Mouse (Mus musculus) cerebellum, adult (tissue): ENCODE measurements around the gene Helz2.
"Not testable (repeated sequence)": the region's sequence is repeated elsewhere in the genome, so short reads cannot be mapped to it uniquely, and the experiment has no call there.

Experiments
- ATAC-seq: cut with Nextera tagmentation; 2 replicates; pipeline ENCODE4 v1.9.2; 2017; ENCODE audit warnings: mild to moderate bottlenecking, moderate library complexity, mixed read lengths; ENCODE audit not compliant: insufficient number of reproducible peaks, low FRiP score, low TSS enrichment

Helz2 gene

GRCm38 (mm10) chr2:181202886-181203285 is 38.9 kb downstream of the Helz2 start:
- no peak for ATAC-seq

DNA sequence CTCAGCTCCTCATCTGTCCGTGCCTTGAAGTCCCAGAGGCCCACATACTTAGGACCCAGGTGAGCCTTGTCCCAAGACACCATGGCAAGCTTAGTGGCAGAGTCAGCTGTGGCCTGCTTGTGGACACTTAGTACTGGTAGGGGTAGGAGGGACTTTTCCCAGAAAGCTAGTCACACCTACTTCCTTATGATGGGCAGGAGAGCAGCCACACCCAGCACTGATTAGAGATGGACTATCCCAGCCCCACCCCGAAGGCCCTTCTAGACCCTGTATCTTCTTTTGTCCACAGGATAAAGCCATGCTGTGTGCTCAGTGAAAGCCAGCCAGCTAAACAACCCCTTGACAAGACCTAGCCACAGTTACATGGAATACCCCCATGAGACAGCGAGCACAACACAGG is 39.4 kb downstream of the Helz2 start, which contains the start of gene Ptk6:
Ptk6 (minus strand) TSS at position 368 of the 400 bp plus-strand sequence.
- no peak for ATAC-seq

DNA sequence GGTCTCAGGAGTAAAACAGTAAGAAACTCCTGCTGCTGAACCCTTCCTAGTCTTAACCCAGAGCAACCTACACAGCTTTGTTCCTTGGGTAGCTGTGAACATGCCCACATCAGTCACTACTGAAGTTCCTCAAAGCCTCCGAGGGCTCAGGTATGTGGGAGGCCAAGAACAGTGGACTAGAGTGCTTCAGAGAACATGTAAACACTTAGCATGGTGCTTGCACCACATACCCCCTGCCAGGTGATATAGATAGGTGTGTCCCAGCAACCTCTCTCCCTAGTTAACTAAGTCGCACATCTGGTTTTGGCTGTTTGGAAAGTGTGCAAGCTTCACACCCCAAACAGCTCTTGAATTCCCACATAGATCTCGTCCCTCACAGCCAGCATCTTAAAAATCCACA is 40.2 kb downstream of the Helz2 start:
- ATAC-seq: no peak

DNA sequence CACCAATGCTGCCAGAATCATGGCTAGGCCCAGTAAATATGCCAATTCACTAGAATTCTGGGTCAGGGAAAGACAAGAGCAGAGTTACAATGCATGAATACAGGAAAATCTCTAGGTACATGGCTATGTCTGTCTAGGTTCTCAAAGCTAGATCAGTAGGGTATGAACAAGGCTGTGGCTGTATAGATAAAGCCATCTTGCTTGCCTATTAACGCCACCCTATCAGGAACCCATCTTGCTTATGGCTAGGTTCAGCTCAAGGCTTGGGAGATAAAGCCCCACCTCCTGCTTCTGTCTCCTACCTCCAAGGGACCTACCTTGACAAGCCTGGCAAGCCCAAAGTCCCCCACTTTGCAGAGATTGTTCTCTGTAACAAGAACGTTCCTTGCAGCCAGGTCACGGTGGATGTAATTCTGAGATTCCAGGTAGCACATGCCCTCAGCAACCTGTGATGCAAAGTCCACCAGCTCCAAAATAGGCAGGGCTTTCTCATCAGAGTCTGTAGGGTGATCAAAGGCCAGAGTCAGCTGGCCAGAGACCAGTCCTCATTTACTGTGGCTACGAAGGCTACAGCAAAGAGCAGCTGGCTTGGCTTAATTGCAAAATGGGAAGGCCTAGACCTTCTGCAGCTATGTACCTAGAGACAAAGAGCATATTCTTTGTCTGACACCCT is 45.1 kb downstream of the Helz2 start:
- no peak for ATAC-seq

GRCm38 (mm10) chr2:181193044-181193443 is 48.8 kb downstream of the Helz2 start:
- ATAC-seq: no peak

GRCm38 (mm10) chr2:181191936-181192335 is 49.9 kb downstream of the Helz2 start:
- ATAC-seq: no peak

GRCm38 (mm10) chr2:181191385-181191784 is 50.4 kb downstream of the Helz2 start:
- ATAC-seq: not testable (repeated sequence)

DNA sequence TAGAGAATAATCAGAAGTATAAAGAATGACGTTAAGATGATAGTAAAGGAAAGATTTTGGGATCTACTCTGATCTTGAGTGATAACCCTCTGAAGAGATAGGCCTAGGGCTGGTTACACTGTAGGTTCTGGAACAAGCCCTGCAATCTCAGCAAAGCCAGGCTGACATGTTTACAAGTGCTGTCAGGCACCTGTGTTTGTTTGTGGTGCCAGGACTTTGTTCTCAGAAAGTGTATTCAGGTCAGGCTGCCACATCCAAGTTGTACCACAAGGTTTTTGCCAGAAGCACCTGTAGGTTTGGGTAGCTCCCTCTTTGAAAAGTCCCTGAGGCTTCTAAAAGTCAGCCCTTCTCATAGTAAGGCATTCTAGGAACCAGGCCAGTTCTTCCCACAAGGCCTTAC is 52.5 kb downstream of the Helz2 start:
- no peak for ATAC-seq

- no peak for ATAC-seq
Measured at GRCm38 (mm10) chr2:181188681-181189080, 53.1 kb downstream of the Helz2 start.

GRCm38 (mm10) chr2:181187121-181188000 is 54.5 kb downstream of the Helz2 start, which contains the start of gene Ppdpf:
Ppdpf (plus strand) TSS chr2:181187247.
- peak; percentile 78 for ATAC-seq

GRCm38 (mm10) chr2:181186635-181187034 is 55.2 kb downstream of the Helz2 start:
- ATAC-seq: peak; percentile 81

- ATAC-seq: no peak
Measured at GRCm38 (mm10) chr2:181180898-181181297, 60.9 kb downstream of the Helz2 start.

- ATAC-seq: no peak
Measured at GRCm38 (mm10) chr2:181178471-181178870, 63.4 kb downstream of the Helz2 start.

DNA sequence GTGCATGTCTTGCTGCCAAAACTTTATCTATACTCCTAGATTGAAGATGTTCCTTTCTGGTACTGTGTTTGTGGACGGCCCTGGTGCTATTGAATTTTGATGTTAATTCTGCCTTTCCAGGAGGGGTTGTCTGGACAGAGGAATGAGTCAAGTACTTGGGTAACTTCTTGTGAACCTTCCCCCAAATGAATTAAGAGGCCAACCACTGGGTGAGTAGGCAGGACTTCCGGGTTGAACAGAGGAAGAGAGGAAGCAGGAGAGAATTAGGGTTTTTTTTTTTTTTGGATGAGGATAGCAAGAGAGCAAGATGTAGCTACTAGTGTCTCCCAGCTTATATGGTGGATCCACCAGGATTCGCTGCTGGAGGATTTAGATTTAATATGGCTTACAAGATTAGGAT is 63.8 kb downstream of the Helz2 start:
- ATAC-seq: no peak
